Mouse (Mus musculus) lung, postnatal 0 days (tissue): ENCODE measurements around the gene Cercam. TPM values are rescaled to one million over a fixed set of nuclear protein-coding genes. Genes with fewer than 3 reads are reported as not detected.
A peak's percentile ranks its signal among the peaks of the same experiment; 100 is the strongest.

Experiments
- ATAC-seq: fragments of 200-750 bp; cut with Nextera tagmentation; 2 replicates; pipeline ENCODE4 v1.8.0; 2017; ENCODE audit warnings: moderate library complexity
- DNase-seq: peaks from one replicate; pipeline ENCODE4 v3.0.0-alpha.2; 2016; ENCODE audit warnings: low spot score
- H3K27ac ChIP-seq: fragments of 300-500 bp; sonication (generic); 2 replicates; pipeline ENCODE4 v1.5.1; 2014; ENCODE audit warnings: antibody characterized with exemption, mild to moderate bottlenecking, low read length, mixed read lengths
- H3K27me3 ChIP-seq: fragments of 300-500 bp; sonication (generic); replicated peaks from 2 replicates; pipeline ENCODE4 v1.6.1; 2014; ENCODE audit warnings: low read length, mixed read lengths; ENCODE audit not compliant: insufficient read depth
- H3K36me3 ChIP-seq: fragments of 300-500 bp; sonication (generic); 2 replicates; pipeline ENCODE4 v1.6.1; 2014; ENCODE audit warnings: low read length, mixed read lengths; ENCODE audit not compliant: insufficient read depth
- H3K4me1 ChIP-seq: fragments of 300-500 bp; sonication (generic); 2 replicates; pipeline ENCODE4 v1.6.1; 2014; ENCODE audit warnings: antibody characterized with exemption, low read depth, low read length, mixed read lengths; ENCODE audit not compliant: insufficient read depth
- H3K4me2 ChIP-seq: fragments of 300-500 bp; sonication (generic); replicated peaks from 2 replicates; pipeline ENCODE4 v1.6.1; 2014; ENCODE audit warnings: low read depth, mild to moderate bottlenecking, low read length, moderate library complexity, mixed read lengths
- H3K4me3 ChIP-seq: fragments of 300-500 bp; sonication (generic); 2 replicates; pipeline ENCODE4 v1.5.1; 2014; ENCODE audit warnings: low read depth, low read length
- H3K9ac ChIP-seq: fragments of 300-500 bp; sonication (generic); replicated peaks from 2 replicates; pipeline ENCODE4 v1.6.1; 2014; ENCODE audit warnings: low read depth, mild to moderate bottlenecking
- H3K9me3 ChIP-seq: fragments of 300-500 bp; sonication (generic); 2 replicates; pipeline ENCODE4 v1.6.1; 2016; ENCODE audit warnings: low read length, mixed read lengths
- CTCF ChIP-seq: IDR thresholded peaks from 2 replicates; pipeline ENCODE4 v1.5.1; 2016; ENCODE audit warnings: antibody characterized with exemption, mild to moderate bottlenecking
- EP300 ChIP-seq: IDR thresholded peaks from 2 replicates; pipeline ENCODE4 v1.6.1; 2016; ENCODE audit warnings: antibody characterized with exemption, mild to moderate bottlenecking, control low read depth
- WGBS: fragments of 180-500 bp; shearing (Covaris S2); extraction: QIAGEN DNeasy Blood & Tissue Kit; methylation state at CpG from one replicate; pipeline ENCODE4 v1.1.7; 2014; 5-methylcytosine and 5-hydroxymethylcytosine counted together
- microRNA-seq: library from miRNA; unstranded; fragments of <30 nt; microRNA quantifications from one replicate; pipeline ENCODE4, GENCODE M21; 2016
- polyA plus RNA-seq: library from polyadenylated mRNA; unstranded; fragments of >200 nt; fragmentation: Nextera tagmentation; extraction: Ambion mirVana; gene quantifications from 2 replicates; pipeline ENCODE4 v1.2.1, GENCODE M21; 2015

Cercam gene
- polyA plus RNA-seq, 1 experiment from 2014 or later: 5.4 TPM

GRCm38 (mm10) chr2:29910042-29910441 lies 41.1 kb downstream of the Cercam start:
- H3K4me1 ChIP-seq: no peaks in the 10 kb centered on the region
- no peak for ATAC-seq
- no peak overlapping the region for H3K9ac ChIP-seq
- H3K4me3 ChIP-seq: no peak overlapping the region
- DNase-seq: no peak
- WGBS: 80% methylated on average over 2 of the region's 2 CpGs
- no peaks in the 10 kb centered on the region for H3K27me3 ChIP-seq
- no peaks in the 10 kb centered on the region for H3K9me3 ChIP-seq
- peak; percentile 43 for TF ChIP-seq CTCF
- TF ChIP-seq EP300: no peak
- H3K27ac ChIP-seq: no peak overlapping the region
- peaks cover 29% of the 10 kb centered on the region for H3K36me3 ChIP-seq
- H3K4me2 ChIP-seq: no peak overlapping the region

GRCm38 (mm10) chr2:29917621-29918020 lies 48.7 kb downstream of the Cercam start:
- no peak for TF ChIP-seq EP300
- no peak for TF ChIP-seq CTCF
- H3K4me2 ChIP-seq: no peak overlapping the region
- no peak overlapping the region for H3K9ac ChIP-seq
- H3K27ac ChIP-seq: no peak overlapping the region
- 89% methylated on average over 11 of the region's 11 CpGs for WGBS
- H3K4me1 ChIP-seq: no peaks in the 10 kb centered on the region
- peaks cover 52% of the 10 kb centered on the region for H3K36me3 ChIP-seq
- H3K27me3 ChIP-seq: no peaks in the 10 kb centered on the region
- H3K9me3 ChIP-seq: no peaks in the 10 kb centered on the region
- H3K4me3 ChIP-seq: no peak overlapping the region
- DNase-seq: no peak
- ATAC-seq: no peak

GRCm38 (mm10) chr2:29922011-29922410 lies 53.0 kb downstream of the Cercam start:
- Histone ChIP-seq H3K4me1 (no peaks in the 10 kb centered on the region), H3K9me3 (no peaks in the 10 kb centered on the region), H3K4me2 (no peak overlapping the region), H3K27me3 (no peaks in the 10 kb centered on the region), H3K36me3 (peaks cover 39% of the 10 kb centered on the region), H3K4me3 (no peak overlapping the region), H3K27ac (no peak overlapping the region), H3K9ac (no peak overlapping the region)
- ATAC-seq: peak; percentile 66
- DNase-seq: peak; percentile 72
- no peak for TF ChIP-seq CTCF
- no peak for TF ChIP-seq EP300
- 39% methylated on average over 11 of the region's 11 CpGs for WGBS

- H3K27me3 ChIP-seq: no peaks in the 10 kb centered on the region
- no peak overlapping the region for H3K27ac ChIP-seq
- DNase-seq: no peak
- H3K36me3 ChIP-seq: peaks cover 43% of the 10 kb centered on the region
- WGBS: 88% methylated on average over 5 of the region's 5 CpGs
- no peak overlapping the region for H3K9ac ChIP-seq
- ATAC-seq: no peak
- no peaks in the 10 kb centered on the region for H3K4me1 ChIP-seq
- no peak for TF ChIP-seq CTCF
- TF ChIP-seq EP300: no peak
- no peaks in the 10 kb centered on the region for H3K9me3 ChIP-seq
- no peak overlapping the region for H3K4me2 ChIP-seq
- no peak overlapping the region for H3K4me3 ChIP-seq
Observed at GRCm38 (mm10) chr2:29926542-29926941, 57.6 kb downstream of the Cercam start.

- Histone ChIP-seq H3K27ac (no peak overlapping the region), H3K4me3 (no peak overlapping the region), H3K27me3 (no peaks in the 10 kb centered on the region), H3K4me2 (no peak overlapping the region), H3K9ac (no peak overlapping the region), H3K4me1 (no peaks in the 10 kb centered on the region), H3K9me3 (no peaks in the 10 kb centered on the region), H3K36me3 (peaks cover 32% of the 10 kb centered on the region)
- TF ChIP-seq EP300: no peak
- TF ChIP-seq CTCF: no peak
- no peak for ATAC-seq
- no peak for DNase-seq
- WGBS: 87% methylated on average over 10 of the region's 10 CpGs
Observed at GRCm38 (mm10) chr2:29930506-29930905, 61.5 kb downstream of the Cercam start.

GRCm38 (mm10) chr2:29931194-29931593 lies 62.2 kb downstream of the Cercam start:
- no peaks in the 10 kb centered on the region for H3K27me3 ChIP-seq
- H3K4me2 ChIP-seq: no peak overlapping the region
- WGBS: 87% methylated on average over 6 of the region's 6 CpGs
- DNase-seq: no peak
- H3K27ac ChIP-seq: no peak overlapping the region
- peaks cover 25% of the 10 kb centered on the region; the same call in 1 of the 2 replicates for H3K36me3 ChIP-seq
- no peak overlapping the region for H3K9ac ChIP-seq
- peaks cover 4% of the 10 kb centered on the region; the same call in 1 of the 2 replicates for H3K4me1 ChIP-seq
- H3K9me3 ChIP-seq: no peaks in the 10 kb centered on the region
- TF ChIP-seq EP300 (no peak), CTCF (no peak)
- no peak for ATAC-seq
- H3K4me3 ChIP-seq: no peak overlapping the region

Small RNA genes lying within 50 kb of the gene (microRNA-seq; reads per million reads assigned to microRNA genes)
- gene Mir219a-2 (not detected), gene Mir219b (not detected)

Other genes starting within 250 kb of the Cercam start
- gene Rapgef1, start 249.4 kb upstream of the Cercam start, polyA plus RNA-seq: 10.6 and 11.4 TPM in 2 replicates
- 0.21 and 0.37 TPM in 2 replicates for gene Gm13420, start 117.5 kb upstream of the Cercam start, polyA plus RNA-seq
- gene Gm13547, start 109.9 kb upstream of the Cercam start, polyA plus RNA-seq: not detected in 2 replicates
- gene Coq4, start 81.7 kb upstream of the Cercam start, polyA plus RNA-seq: 11.7 and 13.1 TPM in 2 replicates
- gene Trub2, start 80.7 kb upstream of the Cercam start, polyA plus RNA-seq: 16.2 and 18.5 TPM in 2 replicates
- gene Slc27a4, start 66.5 kb upstream of the Cercam start, polyA plus RNA-seq: 11.8 and 12.1 TPM in 2 replicates
- 13.5 and 19.0 TPM in 2 replicates for gene Urm1, start 49.1 kb upstream of the Cercam start, polyA plus RNA-seq
- 21.8 and 25.8 TPM in 2 replicates for gene Odf2, start 20.1 kb downstream of the Cercam start, polyA plus RNA-seq
- 32.4 and 33.2 TPM in 2 replicates for gene Gle1, start 66.3 kb downstream of the Cercam start, polyA plus RNA-seq
- 112 and 115 TPM in 2 replicates for gene Sptan1, start 96.4 kb downstream of the Cercam start, polyA plus RNA-seq
- 15.2 and 19.5 TPM in 2 replicates for gene Wdr34, start 179.7 kb downstream of the Cercam start, polyA plus RNA-seq
- 167 and 186 TPM in 2 replicates for gene Set, start 188.2 kb downstream of the Cercam start, polyA plus RNA-seq
- gene Pkn3, start 208.5 kb downstream of the Cercam start, polyA plus RNA-seq: 9.8 and 11.0 TPM in 2 replicates
- gene Zdhhc12, start 224.5 kb downstream of the Cercam start, polyA plus RNA-seq: 37.7 and 40.0 TPM in 2 replicates